In the genomic region with DNA sequence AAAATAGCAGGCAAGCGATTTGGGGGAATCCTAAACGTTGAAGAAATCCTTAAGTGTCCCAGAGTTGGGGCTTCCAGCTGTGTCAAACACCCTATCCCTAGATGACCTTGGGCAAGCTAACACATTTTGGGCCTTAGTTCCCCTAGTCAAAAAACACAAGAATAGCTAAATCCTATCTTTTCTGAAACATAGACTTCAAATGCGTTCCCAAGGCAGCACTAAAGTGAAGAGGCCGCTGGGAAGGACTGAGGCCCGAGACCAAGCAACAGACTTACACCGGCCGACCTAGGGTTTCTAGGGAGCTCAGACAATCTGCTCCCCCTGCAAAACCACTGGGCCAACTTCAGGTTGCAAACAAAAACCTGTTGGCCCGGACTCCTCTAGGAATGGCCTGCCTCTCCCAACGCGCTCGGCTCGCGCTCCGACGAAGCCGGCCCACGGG, we compare ENCODE assay signal across 8 mouse cellular contexts. TPM values are rescaled to one million over a fixed set of nuclear protein-coding genes. Genes with fewer than 3 reads are reported as not detected.
A peak's percentile ranks its signal among the peaks of the same experiment; 100 is the strongest.
DNase-seq lines count a peak whose midpoint lies in the region; ATAC-seq and TF ChIP-seq lines count a peak whose summit lies in the region.

No protein-coding gene starts in this region.

- peaks cover 66% of the 10 kb centered on the region for H3K4me1 ChIP-seq in E14TG2a.4 (replicated peaks; ENCODE audit: low read depth, low read length)
- peaks cover 8% of the 10 kb centered on the region; the same call in 1 of the 2 replicates for H3K4me1 ChIP-seq in forebrain, embryonic 11.5 days (replicated peaks; ENCODE audit: control insufficient read depth, insufficient read depth, low read length)
- H3K4me1 ChIP-seq in limb, embryonic 15.5 days = peaks cover 15% of the 10 kb centered on the region; the same call in 1 of the 2 replicates
- H3K4me1 ChIP-seq in small intestine, adult 2 months (ENCODE audit: control insufficient read depth, insufficient read depth, insufficient read length, low read length) = no peaks in the 10 kb centered on the region

- H3K9me3 ChIP-seq in E14TG2a.4 (ENCODE audit: low read length) = no peaks in the 10 kb centered on the region
- H3K9me3 ChIP-seq in forebrain, embryonic 11.5 days (ENCODE audit: control insufficient read depth, low read length) = no peaks in the 10 kb centered on the region
- H3K9me3 ChIP-seq in limb, embryonic 15.5 days = no peaks in the 10 kb centered on the region

- peak overlapping the region; percentile 57; the same call in 1 of the 2 replicates for H3K27ac ChIP-seq in forebrain, embryonic 11.5 days (ENCODE audit: low read depth, low read length)
- H3K27ac ChIP-seq in limb, embryonic 15.5 days = peak overlapping the region; percentile 91
- H3K27ac ChIP-seq in small intestine, adult 2 months (ENCODE audit: insufficient read depth, low read depth, low read length) = peak overlapping the region; percentile 3; the same call in 1 of the 2 replicates

- DNase-seq in frontal cortex, postnatal 14 days (ENCODE audit: low spot score in 2 of 2) = no peak
- no peak for DNase-seq in forebrain, embryonic 11.5 days (ENCODE audit: low spot score)
- no peak for DNase-seq in thymus, postnatal 25 days
- no peak for DNase-seq in adrenal gland, adult 8-10 months

- H3K27me3 ChIP-seq in E14TG2a.4 (ENCODE audit: insufficient read depth, low read length) = no peaks in the 10 kb centered on the region
- H3K27me3 ChIP-seq in forebrain, embryonic 11.5 days (ENCODE audit: control insufficient read depth, insufficient read depth, low read length) = no peaks in the 10 kb centered on the region
- H3K27me3 ChIP-seq in limb, embryonic 15.5 days = no peaks in the 10 kb centered on the region
- no peaks in the 10 kb centered on the region for H3K27me3 ChIP-seq in small intestine, adult 2 months (ENCODE audit: control insufficient read depth, insufficient read depth, low read length)

- H3K9ac ChIP-seq in forebrain, embryonic 11.5 days (ENCODE audit: low read length) = peak overlapping the region; percentile 86
- H3K9ac ChIP-seq in limb, embryonic 15.5 days = peak overlapping the region; percentile 93

- H3K4me2 ChIP-seq in forebrain, embryonic 11.5 days (ENCODE audit: low read depth, low read length, severe bottlenecking) = peak overlapping the region; percentile 92
- H3K4me2 ChIP-seq in limb, embryonic 15.5 days = peak overlapping the region; percentile 86

- peak; percentile 8 for ATAC-seq in frontal cortex, adult (ENCODE audit: low TSS enrichment)
- ATAC-seq in forebrain, embryonic 11.5 days (replicated peaks; ENCODE audit: low FRiP score) = peak; percentile 18; the same call in 1 of the 2 replicates
- ATAC-seq in limb, embryonic 15.5 days (ENCODE audit: insufficient number of reproducible peaks, low FRiP score, low TSS enrichment, low read depth) = no peak

- TF ChIP-seq POLR2A in small intestine, adult 2 months (IDR thresholded peaks at IDR 0.05; ENCODE audit: low read depth, low read length) = no peak

- no peak for TF ChIP-seq CTCF in E14TG2a.4 (conservative IDR thresholded peaks at IDR 0.05; ENCODE audit: low read length)
- TF ChIP-seq CTCF in small intestine, adult 2 months (IDR thresholded peaks at IDR 0.05; ENCODE audit: extremely low read depth, insufficient read length, insufficient replicate concordance, low read depth, low read length) = no peak

- peaks cover 17% of the 10 kb centered on the region for H3K36me3 ChIP-seq in E14TG2a.4 (ENCODE audit: insufficient read depth, low read length)
- no peaks in the 10 kb centered on the region for H3K36me3 ChIP-seq in forebrain, embryonic 11.5 days (ENCODE audit: control insufficient read depth, insufficient read depth, low read length)
- no peaks in the 10 kb centered on the region for H3K36me3 ChIP-seq in limb, embryonic 15.5 days
- no peaks in the 10 kb centered on the region for H3K36me3 ChIP-seq in small intestine, adult 2 months (ENCODE audit: control insufficient read depth, insufficient read depth, low read length)

- peak overlapping the region; percentile 96 for H3K4me3 ChIP-seq in E14TG2a.4 (replicated peaks; ENCODE audit: low read length)
- H3K4me3 ChIP-seq in forebrain, embryonic 11.5 days (ENCODE audit: low read depth, low read length) = peak overlapping the region; percentile 60
- peak overlapping the region; percentile 94 for H3K4me3 ChIP-seq in limb, embryonic 15.5 days
- peak overlapping the region; percentile 97 for H3K4me3 ChIP-seq in small intestine, adult 2 months (ENCODE audit: low read depth, low read length)

- under 1% methylated on average over 17 of the region's 17 CpGs for WGBS in forebrain, embryonic 11.5 days
- WGBS in limb, embryonic 15.5 days = under 1% methylated on average over 17 of the region's 17 CpGs
- 11% methylated on average over 17 of the region's 17 CpGs for WGBS in small intestine, adult 2 months

RNA-seq across cellular contexts. Expression of a gene that starts 0.9 kb away (rescaled TPM):
- polyA plus RNA-seq in forebrain, embryonic 11.5 days (2014; fragmentation: Nextera tagmentation; extraction: Ambion mirVana) = 31.2 and 34.1 TPM in 2 replicates
- 29.4 and 30.4 TPM in 2 replicates for polyA plus RNA-seq in limb, embryonic 15.5 days (2015; fragmentation: Nextera tagmentation; extraction: Ambion mirVana)
- polyA plus RNA-seq in small intestine, adult 2 months (2012; rRNA removed) = 4.2 and 7.9 TPM in 2 replicates
- total RNA-seq in adrenal gland, adult 8-10 months (2022) = 10 to 100 TPM; 27.6 to 47.1 (median 35.7) TPM

Comparison
In these comparisons a context has a peak if more than half of its experiments do, and no peak if none do; other contexts are left out.
1. H3K27ac ChIP-seq: peak in every context shown above with its lines; median percentile 91 in limb, embryonic 15.5 days; 57 in forebrain, embryonic 11.5 days; 3 in small intestine, adult 2 months.